18 mouse cellular contexts compared by ENCODE assay signal in the genomic region with DNA sequence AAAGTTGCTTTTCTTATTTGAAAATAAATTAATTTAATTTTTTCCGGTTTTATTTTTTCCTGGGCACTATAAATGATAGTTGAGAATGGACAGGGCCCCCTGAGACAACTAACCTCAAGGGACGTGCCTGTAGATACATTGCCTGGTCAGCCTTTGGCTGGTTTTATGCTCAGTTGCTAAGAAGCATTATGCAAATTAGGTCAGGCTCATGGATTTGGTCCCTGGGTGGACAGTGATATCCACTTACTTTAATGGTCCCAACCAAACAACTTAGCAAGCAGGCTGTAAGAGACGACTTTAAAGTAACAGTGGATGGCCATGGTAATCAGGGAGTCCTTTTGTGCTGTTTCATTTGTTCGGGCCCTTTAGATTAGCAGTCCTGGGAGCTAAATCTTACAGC.
"Had no signal": no experiment of that assay in that cellular context is flagged by ENCODE, and none has a peak within 500 bp of the region (broad histone marks: within the 10 kb centered on the region; RNA-seq: fewer than 3 reads in every experiment).

No protein-coding gene starts in this region.

- H3K4me3 ChIP-seq: midbrain, embryonic 10.5 days; midbrain, embryonic 12.5 days; myocyte; neural tube, embryonic 13.5 days; neural tube, embryonic 15.5 days; stomach, embryonic 15.5 days had no signal

- H3K27ac ChIP-seq: liver, embryonic 14.5 days; midbrain, embryonic 10.5 days; midbrain, embryonic 12.5 days; neural tube, embryonic 13.5 days; neural tube, embryonic 15.5 days; stomach, embryonic 15.5 days; stomach, postnatal 0 days had no signal

- DNase-seq: lung, adult 18-20 months; lung, embryonic 14.5 days; lung, postnatal 10 days; lung, postnatal 4 days; midbrain, embryonic 14.5 days; right cerebral cortex, postnatal 14 days; thymus, adult 2 months; thymus, postnatal 25 days; thymus, postnatal 4 days had no signal

- H3K27me3 ChIP-seq: midbrain, embryonic 12.5 days; neural tube, embryonic 13.5 days; neural tube, embryonic 15.5 days; stomach, embryonic 15.5 days had no signal

- ATAC-seq: midbrain, embryonic 16.5 days had no signal

- H3K4me2 ChIP-seq: lung, embryonic 14.5 days; midbrain, embryonic 12.5 days; neural tube, embryonic 13.5 days; neural tube, embryonic 15.5 days; stomach, embryonic 15.5 days had no signal

- H3K4me1 ChIP-seq: stomach, embryonic 15.5 days had no signal

- H3K9ac ChIP-seq: liver, embryonic 14.5 days; lung, embryonic 14.5 days; midbrain, embryonic 12.5 days; neural tube, embryonic 13.5 days; neural tube, embryonic 15.5 days; stomach, embryonic 15.5 days had no signal

- H3K9me3 ChIP-seq: midbrain, embryonic 10.5 days; midbrain, embryonic 12.5 days; neural tube, embryonic 13.5 days; neural tube, embryonic 15.5 days; stomach, embryonic 15.5 days had no signal

- H3K36me3 ChIP-seq: midbrain, embryonic 10.5 days; midbrain, embryonic 12.5 days; neural tube, embryonic 13.5 days; neural tube, embryonic 15.5 days; stomach, embryonic 15.5 days had no signal
